Mouse (Mus musculus) testis, adult 2 months (tissue): Measurements from ENCODE around the gene Hic2.

Source experiments
- CTCF ChIP-seq: fragments of 200-500 bp; IDR thresholded peaks from 2 replicates; pipeline ENCODE4 v1.5.1; 2012; ENCODE audit warnings: low read depth, mild to moderate bottlenecking, inconsistent platforms, low read length, moderate library complexity; ENCODE audit not compliant: control insufficient read depth, insufficient read depth, insufficient replicate concordance
- POLR2A ChIP-seq: fragments of 200-500 bp; IDR thresholded peaks from 2 replicates; pipeline ENCODE4 v1.6.1; 2012; ENCODE audit warnings: low read depth, mild to moderate bottlenecking, inconsistent platforms, low read length, moderate library complexity; ENCODE audit not compliant: control insufficient read depth

DNA sequence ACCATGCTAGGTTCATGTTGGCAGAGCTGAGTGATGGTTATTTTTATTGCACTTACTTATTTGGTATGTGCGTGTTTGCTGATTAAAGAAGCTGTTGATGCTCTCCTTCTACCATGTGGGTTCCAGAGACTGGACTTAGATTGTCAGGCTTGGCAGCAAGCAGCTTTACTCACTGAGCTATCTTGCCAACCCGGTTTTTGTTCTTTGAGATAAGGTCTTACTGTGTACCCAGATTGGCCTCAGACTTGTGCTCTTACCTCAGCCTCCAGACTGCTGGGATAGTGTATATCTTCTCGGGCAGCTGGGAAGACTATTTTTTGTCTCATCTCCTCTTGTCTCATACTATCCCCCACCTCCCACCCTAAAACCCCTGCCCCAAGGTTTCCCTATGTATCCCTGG, 4.3 kb downstream of the Hic2 start:
- TF ChIP-seq CTCF (no peak), POLR2A (no peak)
